Mouse (Mus musculus): ENCODE measurements around the gene 5430427O19Rik. TPM values are rescaled to one million over a fixed set of nuclear protein-coding genes. Genes with fewer than 3 reads are reported as not detected.

5430427O19Rik gene
- 0.30 and 0.35 TPM in 2 replicates for polyA plus RNA-seq (2015; fragmentation: Nextera tagmentation; extraction: Ambion mirVana)

DNA sequence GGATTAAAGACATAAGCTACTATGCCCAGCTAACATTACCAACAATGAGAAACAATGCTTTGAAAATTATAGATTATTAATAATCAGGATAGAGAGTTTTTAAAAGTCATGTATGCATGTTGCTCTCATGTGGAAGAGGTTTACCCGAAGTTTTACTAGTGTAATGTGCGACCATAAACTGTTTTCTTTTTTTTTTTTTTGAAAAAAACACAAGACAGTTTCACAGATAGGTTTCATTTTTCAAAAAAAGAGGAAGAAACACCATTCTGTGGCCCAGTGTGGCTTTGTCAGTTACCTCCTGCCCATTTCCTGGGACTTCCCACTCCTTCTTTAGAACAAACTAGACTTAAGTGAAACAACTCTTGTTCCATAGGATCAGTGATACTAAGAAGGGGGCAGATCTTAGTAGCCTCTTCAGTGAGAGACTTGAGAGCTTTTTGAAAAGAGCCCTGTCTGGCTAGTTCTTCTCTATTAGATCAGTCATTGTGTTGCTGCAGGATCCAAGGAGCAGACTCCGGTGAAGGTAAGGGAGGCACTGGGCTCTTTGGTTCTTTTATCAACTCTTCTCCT is at the start of gene 5430427O19Rik:
Gene 5430427O19Rik, plus strand, starts transcription at position 441 of the 570 bp plus-strand sequence.
- no peaks in the 10 kb centered on the region for H3K9me3 ChIP-seq (ENCODE audit: control insufficient read depth, low read length)
- 65% methylated on average over 3 of the region's 3 CpGs for WGBS
- H3K4me1 ChIP-seq (replicated peaks; ENCODE audit: control insufficient read depth, insufficient read depth, low read length) = no peaks in the 10 kb centered on the region
- no peaks in the 10 kb centered on the region for H3K27me3 ChIP-seq (ENCODE audit: control insufficient read depth, insufficient read depth, low read depth, low read length)
- no peak within 1 kb of the TSS for H3K4me3 ChIP-seq (ENCODE audit: low read length)
- H3K9ac ChIP-seq (ENCODE audit: low read length) = no peak within 1 kb of the TSS
- H3K4me2 ChIP-seq (ENCODE audit: low read depth, low read length) = no peak within 1 kb of the TSS
- ATAC-seq (ENCODE audit: low read depth) = no peak
- H3K36me3 ChIP-seq (ENCODE audit: control insufficient read depth, insufficient read depth, low read length) = no peaks in the 10 kb centered on the region
- no peak within 1 kb of the TSS for H3K27ac ChIP-seq (ENCODE audit: low read length)

DNA sequence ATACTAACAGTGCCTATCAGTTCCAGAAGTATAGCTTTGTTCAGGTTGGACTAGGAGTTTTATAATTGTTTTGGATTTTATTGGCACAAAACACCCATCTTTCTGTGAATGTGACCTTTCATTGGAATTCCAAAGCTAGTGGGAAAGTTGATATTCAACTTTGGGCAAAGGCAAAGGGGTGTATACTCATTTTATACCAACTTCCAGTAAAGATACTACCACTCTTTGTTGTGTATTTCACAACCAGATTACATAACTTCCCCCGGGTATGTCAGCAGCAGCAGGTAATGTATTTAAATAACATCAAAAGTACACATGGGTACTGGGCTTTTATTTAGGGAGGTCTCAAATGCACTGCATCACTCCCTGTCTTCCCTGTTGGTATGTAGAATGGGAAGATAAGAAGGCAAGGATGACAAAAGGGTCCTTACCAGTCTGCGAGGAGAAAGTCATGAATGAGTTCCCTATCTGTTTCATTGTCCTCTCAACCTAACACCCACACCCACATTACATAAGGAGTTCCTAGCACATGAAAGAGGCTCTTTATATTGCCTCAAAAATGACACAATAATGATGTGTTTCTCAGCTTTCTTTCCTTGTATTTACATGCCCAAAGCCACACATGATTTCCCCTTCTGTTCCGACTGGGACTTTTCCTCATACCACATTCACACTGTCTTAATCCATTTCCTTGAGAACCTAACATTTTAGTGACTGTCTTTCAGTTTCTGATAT is 42.3 kb upstream of the 5430427O19Rik start:
- Histone ChIP-seq H3K4me2 (ENCODE audit: low read depth, low read length) (no peak overlapping the region), H3K27me3 (ENCODE audit: control insufficient read depth, insufficient read depth, low read depth, low read length) (no peaks in the 10 kb centered on the region), H3K4me3 (ENCODE audit: low read length) (no peak overlapping the region), H3K36me3 (ENCODE audit: control insufficient read depth, insufficient read depth, low read length) (no peaks in the 10 kb centered on the region), H3K4me1 (replicated peaks; ENCODE audit: control insufficient read depth, insufficient read depth, low read length) (no peaks in the 10 kb centered on the region), H3K27ac (ENCODE audit: low read length) (no peak overlapping the region), H3K9ac (ENCODE audit: low read length) (no peak overlapping the region), H3K9me3 (ENCODE audit: control insufficient read depth, low read length) (no peaks in the 10 kb centered on the region)
- WGBS = 55% methylated on average over 3 of the region's 3 CpGs
- ATAC-seq (ENCODE audit: low read depth) = no peak

DNA sequence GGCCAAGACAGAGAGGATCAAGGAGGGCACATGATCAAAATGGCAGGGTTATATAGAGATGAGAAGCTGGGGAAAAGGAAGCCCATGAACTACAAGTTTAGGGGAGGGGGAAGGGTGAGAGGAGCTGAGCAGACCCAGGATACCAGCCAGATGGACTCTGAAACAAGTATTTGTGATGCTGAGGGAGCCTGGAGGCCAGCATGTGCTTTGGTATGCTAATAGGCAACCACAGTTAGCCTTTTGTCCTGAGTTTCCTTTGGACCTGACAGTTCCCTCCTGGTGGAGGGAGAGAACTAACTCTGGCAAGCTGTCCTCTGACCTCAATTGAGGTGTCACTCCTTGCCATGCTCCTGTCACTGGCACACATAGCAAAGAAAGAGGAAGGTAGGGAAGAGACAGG is 41.2 kb upstream of the 5430427O19Rik start:
- Histone ChIP-seq H3K36me3 (ENCODE audit: control insufficient read depth, insufficient read depth, low read length) (no peaks in the 10 kb centered on the region), H3K4me3 (ENCODE audit: low read length) (no peak overlapping the region), H3K9me3 (ENCODE audit: control insufficient read depth, low read length) (no peaks in the 10 kb centered on the region), H3K4me1 (replicated peaks; ENCODE audit: control insufficient read depth, insufficient read depth, low read length) (no peaks in the 10 kb centered on the region), H3K27ac (ENCODE audit: low read length) (no peak overlapping the region), H3K9ac (ENCODE audit: low read length) (no peak overlapping the region), H3K4me2 (ENCODE audit: low read depth, low read length) (no peak overlapping the region), H3K27me3 (ENCODE audit: control insufficient read depth, insufficient read depth, low read depth, low read length) (no peaks in the 10 kb centered on the region)
- no peak for ATAC-seq (ENCODE audit: low read depth)

DNA sequence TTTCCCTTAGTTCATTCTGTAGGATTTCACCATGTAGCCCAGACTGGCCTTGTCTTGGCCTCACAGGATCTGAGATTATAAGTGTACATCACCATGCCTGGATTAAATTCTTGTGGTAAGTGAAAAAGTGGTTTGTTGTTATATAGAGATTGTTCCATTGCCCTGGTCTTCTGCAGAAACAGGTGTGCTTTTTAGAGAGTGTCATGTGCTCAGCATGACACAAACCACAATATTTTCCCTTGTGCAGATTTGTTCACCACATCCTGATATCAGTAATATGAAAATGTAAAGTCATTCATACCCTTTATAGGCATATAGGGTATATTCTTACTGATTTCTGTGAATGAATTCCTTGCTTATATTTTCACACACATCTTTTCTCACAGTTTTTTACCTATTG is 31.0 kb upstream of the 5430427O19Rik start:
- Histone ChIP-seq H3K27me3 (ENCODE audit: control insufficient read depth, insufficient read depth, low read depth, low read length) (no peaks in the 10 kb centered on the region), H3K9me3 (ENCODE audit: control insufficient read depth, low read length) (no peaks in the 10 kb centered on the region), H3K4me2 (ENCODE audit: low read depth, low read length) (no peak overlapping the region), H3K36me3 (ENCODE audit: control insufficient read depth, insufficient read depth, low read length) (no peaks in the 10 kb centered on the region), H3K4me1 (replicated peaks; ENCODE audit: control insufficient read depth, insufficient read depth, low read length) (no peaks in the 10 kb centered on the region), H3K9ac (ENCODE audit: low read length) (no peak overlapping the region), H3K27ac (ENCODE audit: low read length) (no peak overlapping the region), H3K4me3 (ENCODE audit: low read length) (no peak overlapping the region)
- ATAC-seq (ENCODE audit: low read depth) = no peak

DNA sequence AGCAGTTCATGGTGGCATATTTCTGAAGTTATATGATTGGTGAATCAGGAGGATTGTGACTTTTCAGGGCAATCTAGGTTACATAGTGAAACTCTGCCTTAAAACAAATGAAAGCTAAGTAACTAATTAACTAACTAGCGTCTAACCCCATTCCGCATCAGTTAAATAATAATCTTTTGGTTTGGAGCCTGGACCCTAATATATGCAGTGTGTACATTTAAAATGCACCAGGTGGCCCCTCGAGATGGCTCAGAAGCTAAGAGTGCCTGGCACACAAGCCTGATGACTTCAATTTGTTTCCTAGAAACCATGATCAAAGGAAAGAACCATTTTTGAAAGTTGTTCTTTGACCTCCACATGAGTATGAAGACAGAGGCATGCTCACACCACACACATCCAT is 14.2 kb upstream of the 5430427O19Rik start:
- no peak for ATAC-seq (ENCODE audit: low read depth)
- 56% methylated on average over 3 of the region's 3 CpGs for WGBS

DNA sequence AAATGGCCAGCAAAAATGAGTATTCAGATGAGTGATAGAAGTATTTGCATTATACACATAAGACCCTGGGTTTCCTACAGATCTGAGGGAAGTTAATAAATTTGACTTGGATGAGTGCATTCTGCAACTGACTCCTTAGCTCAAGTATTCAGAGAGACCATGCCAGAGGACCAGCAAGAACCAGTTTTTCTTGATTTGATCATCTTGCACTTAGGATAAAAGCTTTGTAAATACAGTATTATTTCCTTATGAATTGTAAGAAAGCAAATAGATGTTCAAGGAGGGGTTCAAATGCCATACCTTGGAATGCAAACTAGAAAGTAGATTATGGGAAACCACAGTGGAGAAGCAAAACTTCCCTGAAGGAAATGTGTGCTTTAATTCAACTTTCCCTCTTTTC is 13.0 kb upstream of the 5430427O19Rik start:
- Histone ChIP-seq H3K36me3 (ENCODE audit: control insufficient read depth, insufficient read depth, low read length) (no peaks in the 10 kb centered on the region), H3K27me3 (ENCODE audit: control insufficient read depth, insufficient read depth, low read depth, low read length) (no peaks in the 10 kb centered on the region), H3K9ac (ENCODE audit: low read length) (no peak overlapping the region), H3K9me3 (ENCODE audit: control insufficient read depth, low read length) (no peaks in the 10 kb centered on the region), H3K4me3 (ENCODE audit: low read length) (no peak overlapping the region), H3K4me2 (ENCODE audit: low read depth, low read length) (no peak overlapping the region), H3K4me1 (replicated peaks; ENCODE audit: control insufficient read depth, insufficient read depth, low read length) (no peaks in the 10 kb centered on the region), H3K27ac (ENCODE audit: low read length) (peak overlapping the region; percentile 61)
- peak; percentile 82 for ATAC-seq (ENCODE audit: low read depth)

More for the DNA sequence above, 14.2 kb upstream of the 5430427O19Rik start:
- no peak overlapping the region for H3K4me3 ChIP-seq (ENCODE audit: low read length)
- H3K9ac ChIP-seq (ENCODE audit: low read length) = no peak overlapping the region
- no peaks in the 10 kb centered on the region for H3K4me1 ChIP-seq (replicated peaks; ENCODE audit: control insufficient read depth, insufficient read depth, low read length)
- H3K4me2 ChIP-seq (ENCODE audit: low read depth, low read length) = no peak overlapping the region
- H3K27ac ChIP-seq (ENCODE audit: low read length) = no peak overlapping the region
- no peaks in the 10 kb centered on the region for H3K27me3 ChIP-seq (ENCODE audit: control insufficient read depth, insufficient read depth, low read depth, low read length)
- H3K36me3 ChIP-seq (ENCODE audit: control insufficient read depth, insufficient read depth, low read length) = no peaks in the 10 kb centered on the region
- H3K9me3 ChIP-seq (ENCODE audit: control insufficient read depth, low read length) = no peaks in the 10 kb centered on the region

DNA sequence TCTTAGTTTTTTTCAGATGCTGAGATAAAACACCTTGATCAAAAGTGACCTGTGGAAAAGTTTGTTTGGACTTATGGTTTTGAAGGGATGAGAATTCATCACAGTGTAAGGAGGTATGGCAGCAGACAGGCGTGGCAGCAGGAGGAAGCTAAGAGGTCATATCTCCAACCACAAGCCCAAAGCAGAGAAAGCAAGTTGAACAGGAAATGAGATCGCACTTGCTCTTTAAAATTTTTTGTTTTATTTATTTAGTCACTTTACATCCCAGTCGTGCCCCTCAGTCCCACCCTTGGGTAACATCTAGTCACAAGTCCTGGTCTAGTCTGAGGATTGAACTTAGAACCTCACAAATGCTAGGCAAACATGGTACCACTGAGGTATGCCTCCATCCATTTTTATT is 2.1 kb upstream of the 5430427O19Rik start:
- Histone ChIP-seq H3K9ac (ENCODE audit: low read length) (no peak overlapping the region), H3K36me3 (ENCODE audit: control insufficient read depth, insufficient read depth, low read length) (no peaks in the 10 kb centered on the region), H3K4me3 (ENCODE audit: low read length) (no peak overlapping the region), H3K9me3 (ENCODE audit: control insufficient read depth, low read length) (no peaks in the 10 kb centered on the region), H3K27ac (ENCODE audit: low read length) (no peak overlapping the region), H3K4me1 (replicated peaks; ENCODE audit: control insufficient read depth, insufficient read depth, low read length) (no peaks in the 10 kb centered on the region), H3K4me2 (ENCODE audit: low read depth, low read length) (no peak overlapping the region), H3K27me3 (ENCODE audit: control insufficient read depth, insufficient read depth, low read depth, low read length) (no peaks in the 10 kb centered on the region)
- no peak for ATAC-seq (ENCODE audit: low read depth)
- 45% methylated on average over 3 of the region's 3 CpGs for WGBS

DNA sequence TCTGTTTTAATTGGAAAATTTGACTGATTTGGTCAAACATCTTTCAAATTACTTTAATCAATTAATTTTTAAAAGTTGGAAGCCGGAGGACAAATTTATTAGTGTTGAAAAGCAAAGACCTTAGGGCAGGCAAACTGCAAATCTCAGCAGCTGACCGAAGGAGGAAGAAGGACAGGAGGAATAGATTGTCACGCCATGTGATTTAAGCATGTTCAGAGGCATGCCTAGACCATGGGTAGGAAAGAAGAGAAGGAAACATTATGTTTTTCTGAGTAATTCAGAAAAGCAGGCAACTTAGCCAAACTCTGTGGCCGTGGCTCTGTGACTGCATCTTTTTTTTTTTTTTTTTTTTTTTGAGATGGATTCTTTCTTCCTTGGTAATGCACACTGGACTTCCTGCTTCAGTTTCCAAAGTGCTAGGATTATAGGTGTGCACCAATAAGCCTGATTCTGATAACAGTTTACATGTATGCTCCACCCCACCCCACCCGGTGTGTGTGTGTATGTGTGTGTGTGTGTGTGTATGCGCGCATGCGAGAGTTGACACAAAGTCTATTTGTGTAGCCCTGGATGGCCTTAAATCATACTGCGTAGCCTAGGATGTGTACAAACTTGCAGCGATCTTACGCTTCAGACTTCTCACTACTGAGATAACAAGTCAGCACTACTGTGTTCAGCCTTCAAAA is 1.4 kb downstream of the 5430427O19Rik start:
- H3K36me3 ChIP-seq (ENCODE audit: control insufficient read depth, insufficient read depth, low read length) = no peaks in the 10 kb centered on the region
- no peaks in the 10 kb centered on the region for H3K9me3 ChIP-seq (ENCODE audit: control insufficient read depth, low read length)
- 91% methylated on average over 11 of the region's 11 CpGs for WGBS
- H3K9ac ChIP-seq (ENCODE audit: low read length) = no peak overlapping the region
- no peaks in the 10 kb centered on the region for H3K27me3 ChIP-seq (ENCODE audit: control insufficient read depth, insufficient read depth, low read depth, low read length)
- no peak overlapping the region for H3K4me3 ChIP-seq (ENCODE audit: low read length)
- no peak overlapping the region for H3K4me2 ChIP-seq (ENCODE audit: low read depth, low read length)
- no peaks in the 10 kb centered on the region for H3K4me1 ChIP-seq (replicated peaks; ENCODE audit: control insufficient read depth, insufficient read depth, low read length)
- H3K27ac ChIP-seq (ENCODE audit: low read length) = no peak overlapping the region
- no peak for ATAC-seq (ENCODE audit: low read depth)

DNA sequence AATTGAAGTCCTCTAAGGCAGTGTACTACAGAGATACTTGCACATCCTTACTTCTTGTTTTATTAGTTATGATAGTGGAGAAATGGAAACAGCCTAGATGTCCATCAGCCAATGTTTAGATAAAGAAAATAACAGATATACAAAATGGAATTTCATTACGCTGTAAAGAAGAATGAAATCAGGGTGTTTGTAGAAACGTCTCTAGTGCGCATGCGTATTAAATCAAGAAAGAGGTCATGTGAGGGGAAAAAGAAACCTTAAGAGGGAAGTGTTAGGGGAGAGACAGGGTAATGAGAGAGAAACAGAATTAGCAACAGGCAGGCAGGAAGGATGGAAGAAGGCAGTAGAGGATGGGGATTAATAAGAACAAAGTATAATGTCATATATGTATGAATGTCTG is 4.2 kb downstream of the 5430427O19Rik start:
- no peak overlapping the region for H3K27ac ChIP-seq (ENCODE audit: low read length)
- no peak overlapping the region for H3K4me2 ChIP-seq (ENCODE audit: low read depth, low read length)
- H3K4me1 ChIP-seq (replicated peaks; ENCODE audit: control insufficient read depth, insufficient read depth, low read length) = no peaks in the 10 kb centered on the region
- no peak overlapping the region for H3K9ac ChIP-seq (ENCODE audit: low read length)
- H3K4me3 ChIP-seq (ENCODE audit: low read length) = no peak overlapping the region
- no peaks in the 10 kb centered on the region for H3K36me3 ChIP-seq (ENCODE audit: control insufficient read depth, insufficient read depth, low read length)
- ATAC-seq (ENCODE audit: low read depth) = no peak
- WGBS = 87% methylated on average over 4 of the region's 4 CpGs
- H3K27me3 ChIP-seq (ENCODE audit: control insufficient read depth, insufficient read depth, low read depth, low read length) = no peaks in the 10 kb centered on the region
- H3K9me3 ChIP-seq (ENCODE audit: control insufficient read depth, low read length) = no peaks in the 10 kb centered on the region

Data from lung, embryonic 16.5 days (tissue).